Mouse (Mus musculus) spleen, postnatal 4 days (tissue): ENCODE data around the gene Dnajc8.

Source experiments
- DNase-seq, 2 experiments: peaks; one replicate each; pipeline ENCODE4 v3.0.0; 2022; ENCODE audit warnings: low spot score in 2 of 2

The Dnajc8 gene

DNA sequence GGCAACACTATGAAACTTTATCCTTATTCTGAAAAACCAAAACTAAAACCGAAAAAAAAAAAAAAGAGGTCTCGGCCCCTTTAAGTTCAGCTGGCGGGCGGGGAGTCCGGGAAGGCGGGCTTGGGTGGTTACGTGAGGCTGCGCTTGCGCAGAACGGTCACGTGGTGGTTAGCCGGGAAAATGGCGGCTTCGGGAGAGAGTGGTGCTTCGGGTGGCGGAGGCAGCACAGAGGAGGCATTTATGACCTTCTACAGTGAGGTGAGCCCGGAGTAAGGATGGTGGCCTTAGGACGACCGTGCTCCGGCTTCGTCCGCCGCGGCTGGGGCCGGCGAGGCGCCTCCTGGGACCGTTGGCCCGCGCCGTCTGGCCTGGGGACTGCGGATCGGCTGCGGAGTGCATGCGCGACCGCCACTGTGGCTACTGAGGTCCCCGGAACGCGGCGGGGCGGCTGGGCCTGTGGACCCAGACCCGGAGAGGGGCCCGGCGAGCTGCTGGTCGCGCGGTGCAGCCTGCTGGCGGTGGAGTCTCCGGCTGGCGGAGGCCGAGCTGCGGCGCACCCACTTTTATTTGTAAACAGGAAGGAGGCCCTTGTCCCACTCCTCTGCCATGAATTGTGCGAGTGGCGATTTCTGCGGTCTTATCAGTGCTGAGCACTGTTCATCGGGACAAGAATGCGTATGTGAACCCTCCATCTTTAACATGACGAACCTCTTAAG, at the start of gene Dnajc8:
TSS of gene Dnajc8 (plus strand) at position 145 of the 716 bp plus-strand sequence.
- DNase-seq: peak; percentile 97 to 98

DNA sequence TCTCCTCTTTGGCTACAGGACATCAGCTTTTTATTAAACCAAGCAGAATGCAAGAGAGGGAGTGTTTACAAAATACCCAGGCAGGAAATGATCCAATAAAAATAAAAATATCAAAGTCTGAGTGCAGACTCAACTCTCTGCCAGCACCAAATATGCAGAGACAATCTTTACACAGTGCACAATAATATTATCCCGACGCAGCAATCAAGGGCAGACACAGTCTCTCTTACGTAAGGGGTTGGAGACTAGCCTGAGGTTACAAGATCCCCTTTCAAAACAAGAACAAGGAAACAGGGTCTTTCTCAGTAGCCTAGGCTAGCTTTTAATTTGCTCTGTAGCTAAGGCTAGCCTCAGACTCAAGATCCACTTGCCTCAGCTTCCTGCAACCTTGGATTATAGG, 46.8 kb upstream of the Dnajc8 start:
- DNase-seq: no peak

DNA sequence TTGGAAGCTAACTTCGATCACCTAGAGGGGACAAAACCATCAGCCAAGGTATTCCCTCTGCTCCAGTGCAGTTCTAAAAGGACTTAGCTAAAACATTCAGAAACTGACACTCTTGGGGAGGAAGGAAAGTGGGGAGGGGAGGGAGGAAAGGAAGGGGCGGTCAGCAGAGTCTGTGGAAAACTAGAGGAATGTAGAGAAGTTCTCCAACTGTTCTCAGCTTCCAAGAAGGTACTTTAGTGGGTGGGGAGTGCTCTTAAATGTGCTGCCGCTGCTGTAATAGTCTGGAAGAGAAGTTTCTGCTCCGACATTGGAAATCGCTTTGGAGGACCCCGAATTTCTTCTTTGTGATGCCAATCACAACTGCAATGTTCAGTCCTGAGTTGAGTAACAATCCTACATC, 46.4 kb upstream of the Dnajc8 start:
- DNase-seq: no peak

DNA sequence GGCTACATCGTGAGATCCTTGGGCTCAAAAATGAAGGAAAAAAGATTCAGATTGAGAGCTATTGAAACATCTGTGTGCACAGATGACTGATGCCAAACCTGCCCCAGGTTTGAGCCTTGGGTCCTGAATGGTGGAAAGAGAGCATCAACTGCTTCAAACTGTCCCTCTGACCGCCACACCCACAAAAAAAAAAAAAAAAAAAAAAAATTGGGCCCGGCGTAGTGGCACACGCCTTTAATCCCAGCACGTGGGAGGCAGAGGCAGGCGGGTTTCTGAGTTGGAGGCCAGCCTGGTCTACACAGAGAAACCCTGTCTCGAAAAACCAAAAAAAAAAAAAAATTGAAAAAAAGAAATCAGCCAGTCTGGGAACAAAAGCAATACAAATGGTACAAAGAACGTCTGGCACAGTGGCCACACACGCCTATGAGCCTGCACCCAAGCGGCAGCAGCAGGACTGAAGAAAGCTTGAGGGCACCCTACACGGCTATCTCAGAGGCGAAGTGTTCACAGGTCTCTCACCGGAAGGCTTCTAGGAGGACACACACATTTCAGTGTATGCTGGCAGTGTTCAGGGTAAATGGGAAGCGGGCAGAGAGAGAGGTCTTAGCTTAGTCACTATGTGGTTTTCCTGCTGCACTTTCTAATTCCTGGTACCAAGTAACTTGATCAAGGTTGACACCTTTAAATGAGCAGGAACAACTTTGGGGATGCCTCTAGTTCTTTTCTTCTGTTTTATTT, 44.9 kb upstream of the Dnajc8 start:
- DNase-seq: no peak

DNA sequence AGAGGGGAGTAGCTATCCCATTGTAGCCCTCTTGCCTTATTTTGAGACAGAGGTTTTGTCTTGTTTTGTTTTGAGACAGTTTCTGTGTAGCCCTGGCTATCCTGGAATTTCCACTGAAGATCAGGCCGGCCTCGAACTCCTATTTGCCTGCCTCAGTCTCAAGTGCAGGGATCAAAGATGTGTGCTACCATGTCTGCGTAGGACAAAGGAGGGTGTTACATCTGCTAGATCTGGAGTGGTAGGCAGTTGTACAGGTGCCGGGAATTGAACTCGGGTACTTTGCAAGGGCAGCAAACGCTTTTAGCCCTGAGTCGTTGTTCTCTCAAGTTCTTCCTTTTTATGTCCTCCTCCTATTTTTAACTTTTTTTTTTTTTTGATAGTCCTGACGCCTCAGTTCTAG, 44.3 kb upstream of the Dnajc8 start:
- DNase-seq: no peak

DNA sequence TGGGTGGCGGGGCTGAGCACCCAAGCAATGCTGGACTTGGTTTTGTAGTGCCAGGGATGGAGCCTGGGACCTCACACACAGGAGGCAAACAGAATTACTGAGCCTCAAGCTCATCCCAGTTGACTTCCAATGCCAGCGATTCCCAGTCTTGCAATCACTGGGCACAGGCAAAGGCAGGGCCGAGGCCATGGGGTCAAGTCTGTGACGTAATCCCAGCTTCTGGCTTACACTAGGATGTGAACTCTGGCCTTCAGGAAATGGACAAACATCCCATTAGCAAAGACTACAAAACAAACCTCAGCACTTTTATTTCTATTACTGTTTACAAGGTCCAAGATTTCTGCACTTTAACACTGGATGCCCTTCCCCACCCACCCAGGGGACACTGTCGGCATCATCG, 43.6 kb upstream of the Dnajc8 start:
- no peak for DNase-seq

DNA sequence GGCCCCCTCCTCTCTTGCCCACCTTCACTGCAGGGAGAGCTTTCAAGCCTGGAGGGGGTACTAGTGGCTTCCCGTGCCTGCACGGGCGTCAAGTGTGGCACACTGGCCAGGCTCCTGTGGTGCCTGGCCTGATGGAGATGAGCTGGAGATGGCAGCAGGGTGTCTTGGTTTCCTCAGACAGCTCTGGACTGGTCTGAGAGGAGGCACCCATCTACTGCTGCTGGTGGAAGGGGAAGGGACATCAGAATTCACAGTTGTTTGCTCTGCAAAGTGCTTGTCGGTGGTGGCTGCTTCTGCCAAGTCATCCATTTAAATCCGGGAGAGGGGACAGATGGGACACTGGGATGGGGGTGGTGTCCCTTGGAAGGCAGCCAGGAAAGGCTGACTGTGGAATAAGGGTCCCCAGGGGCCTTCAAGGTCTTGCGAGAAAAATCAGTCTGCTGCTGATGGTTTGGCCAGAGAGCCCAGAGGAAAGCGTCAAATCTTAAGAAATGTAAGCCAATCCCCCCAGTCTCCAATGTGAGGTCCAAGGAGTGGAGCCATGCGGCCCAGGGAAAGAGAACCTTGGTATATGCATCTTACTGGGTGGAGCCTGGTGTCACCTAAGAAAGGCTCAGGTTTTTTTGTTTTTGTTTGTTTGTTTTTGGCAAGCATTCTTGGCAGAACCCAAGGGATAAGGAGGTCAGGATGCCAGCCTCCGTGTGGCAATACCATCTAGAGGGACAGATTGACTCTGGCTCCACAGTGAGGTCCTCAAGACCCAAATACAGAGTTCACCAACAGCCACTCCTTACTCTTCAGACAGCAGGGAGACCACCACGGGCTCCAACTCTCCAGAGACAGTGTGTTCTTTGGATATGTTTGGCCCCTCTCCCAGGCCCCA, 42.9 kb upstream of the Dnajc8 start:
- no peak for DNase-seq

DNA sequence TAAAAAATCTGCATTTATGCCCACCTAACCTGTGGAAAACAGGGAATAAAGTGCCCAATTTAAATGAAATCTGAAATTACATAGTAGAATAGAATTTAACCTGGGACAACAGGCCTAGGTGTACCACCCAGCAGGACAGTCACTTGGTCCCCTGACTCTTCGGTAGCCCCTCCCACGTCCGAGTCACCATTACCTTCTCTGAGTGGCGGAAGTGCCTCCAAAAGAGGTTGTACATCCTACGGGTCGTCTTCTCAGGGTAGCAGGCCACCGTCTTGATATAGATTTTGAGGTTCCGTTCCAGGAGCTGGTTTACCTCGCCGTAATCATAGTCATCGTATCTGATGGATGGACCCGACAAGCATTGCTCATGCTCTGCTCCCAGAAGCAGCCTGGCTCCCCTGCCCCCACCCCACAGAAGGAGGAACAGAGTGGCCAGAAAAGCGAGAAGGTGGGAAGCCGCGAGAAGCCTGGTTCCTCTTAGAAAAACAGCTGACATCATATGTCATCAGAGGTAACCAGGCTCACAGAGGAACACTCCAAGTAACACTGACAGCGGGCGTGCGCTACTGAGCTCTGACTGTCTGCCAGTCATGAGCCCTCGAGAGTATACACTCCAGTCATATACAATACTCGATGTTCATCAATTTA, 41.0 kb upstream of the Dnajc8 start:
- DNase-seq: peak in 1 of 2 experiments; percentile 38

DNA sequence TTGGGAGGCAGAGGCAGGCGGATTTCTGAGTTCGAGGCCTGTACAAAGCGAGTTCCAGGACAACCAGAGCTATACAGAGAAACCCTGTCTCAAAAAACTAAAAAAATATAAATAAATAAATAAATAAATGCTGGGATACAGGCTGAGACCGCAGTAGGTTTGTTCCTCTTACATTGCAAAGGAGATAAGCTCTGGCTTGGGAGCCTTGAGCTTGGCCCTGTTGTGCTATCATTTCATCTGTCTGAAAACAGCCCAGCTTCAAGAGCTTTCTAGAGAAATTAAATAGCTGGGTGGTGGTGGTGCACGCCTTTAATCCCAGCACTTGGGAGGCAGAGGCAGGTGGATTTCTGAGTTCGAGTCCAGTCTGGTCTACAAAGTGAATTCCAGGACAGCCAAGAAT, 33.7 kb upstream of the Dnajc8 start:
- no peak for DNase-seq

DNA sequence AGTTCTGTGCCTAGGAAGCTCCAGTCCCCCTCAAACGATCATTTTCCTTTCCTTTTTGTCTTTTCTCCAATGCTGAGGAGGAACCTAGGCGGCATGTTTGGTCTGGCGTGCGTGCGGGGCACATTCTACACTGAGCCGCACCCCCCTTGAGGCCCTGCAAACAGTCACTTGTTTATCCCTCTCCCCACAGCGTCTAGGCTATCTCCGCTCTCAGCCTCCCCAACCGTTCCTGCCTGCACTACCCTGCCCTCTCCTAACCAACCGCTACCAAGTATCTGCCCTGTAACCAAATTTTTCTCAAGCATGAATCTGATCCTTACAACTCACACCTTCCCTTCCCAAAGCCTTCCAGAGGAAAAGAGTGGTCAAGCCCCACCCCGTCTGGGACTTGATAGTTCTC, 32.0 kb upstream of the Dnajc8 start:
- DNase-seq: no peak

DNA sequence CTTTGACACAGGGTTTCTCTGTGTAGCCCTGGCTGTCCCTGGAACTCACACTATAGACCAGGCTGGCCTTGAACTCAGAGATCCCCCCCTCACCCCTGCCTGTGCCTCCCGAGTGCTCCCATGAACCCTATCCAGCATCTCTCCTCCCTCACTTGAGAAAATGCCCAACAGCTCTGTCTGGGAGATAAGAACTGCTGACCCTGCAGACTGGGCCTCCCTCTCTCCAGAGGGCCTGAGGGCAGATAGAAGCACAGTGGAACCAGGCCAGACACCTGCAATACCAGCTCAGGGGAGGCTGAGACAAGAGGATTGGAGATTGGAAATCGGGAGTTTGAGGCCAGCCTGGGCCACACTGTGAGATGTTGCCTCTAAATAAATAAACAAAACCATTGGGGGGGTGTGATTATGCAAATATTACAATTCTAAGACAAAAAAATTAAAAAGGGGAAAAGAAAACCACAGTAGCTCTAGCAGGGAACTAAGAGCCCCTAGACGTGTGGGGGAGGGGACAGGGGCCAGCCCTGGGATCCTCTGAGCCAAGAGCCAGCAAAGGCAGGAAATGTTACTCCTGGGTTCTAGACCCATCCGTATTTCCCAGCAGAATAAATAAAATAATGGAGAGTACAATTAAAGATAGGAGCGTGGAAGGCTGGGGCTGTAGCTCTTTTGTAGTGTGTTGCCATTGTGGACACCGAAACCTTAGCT, 30.2 kb upstream of the Dnajc8 start:
- peak in 1 of 2 experiments; percentile 37 for DNase-seq

DNA sequence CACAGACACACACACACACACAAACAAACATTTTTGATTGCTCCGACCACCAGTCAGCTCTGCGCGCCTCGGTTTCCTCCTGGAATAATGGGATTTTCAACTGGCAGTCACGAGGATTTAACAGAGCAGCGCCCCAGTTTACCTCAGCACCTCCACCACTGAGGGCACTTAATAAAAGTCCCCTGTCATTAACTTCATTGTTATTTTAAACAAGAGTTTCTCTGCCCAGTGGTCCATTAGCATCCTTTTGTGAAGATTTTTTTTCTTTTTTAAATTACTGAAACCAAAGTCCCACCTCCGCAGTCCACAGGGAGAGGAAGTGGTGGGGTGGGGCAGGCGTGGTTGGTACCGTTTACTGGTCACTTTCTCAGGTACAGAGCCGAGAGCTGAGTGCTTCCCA, 29.6 kb upstream of the Dnajc8 start:
- DNase-seq: no peak

DNA sequence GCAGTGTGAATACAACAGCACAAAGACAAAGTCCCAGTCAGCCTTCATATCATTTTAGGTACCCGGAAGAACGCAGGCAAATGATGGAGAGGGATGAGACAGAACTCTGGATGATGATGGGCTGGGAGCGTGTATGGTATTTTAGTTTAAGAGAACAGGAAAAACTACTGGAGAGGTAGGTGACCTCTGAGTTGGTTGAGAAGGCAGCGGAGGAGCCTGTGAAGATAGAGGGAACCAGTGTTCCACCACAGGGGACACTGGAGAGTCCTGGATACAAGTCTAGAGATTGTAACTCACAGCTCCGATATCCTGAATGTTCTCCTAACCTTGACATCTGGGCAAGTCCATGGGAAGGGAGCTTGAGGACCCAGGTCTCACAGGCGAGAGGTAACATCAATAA, 29.1 kb upstream of the Dnajc8 start:
- no peak for DNase-seq

DNA sequence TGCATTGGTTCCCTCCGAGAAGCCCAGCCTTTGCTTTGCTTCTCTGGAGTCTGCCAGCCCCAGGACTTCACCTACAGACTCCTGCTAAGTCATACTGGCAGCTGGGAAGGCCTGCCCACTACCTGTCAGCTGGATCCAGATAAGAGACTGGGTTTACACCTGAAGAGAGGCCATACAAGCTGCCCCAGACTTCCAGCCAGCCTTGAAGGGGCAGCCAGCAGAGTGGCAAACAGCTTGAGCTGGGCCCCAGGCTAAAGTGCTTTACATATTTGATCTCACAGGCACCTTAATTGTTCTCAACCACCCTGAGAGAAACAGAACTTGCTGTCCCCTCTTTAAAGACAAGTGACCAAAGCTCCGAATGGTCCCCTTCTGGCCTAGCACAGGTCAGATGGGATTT, 28.1 kb upstream of the Dnajc8 start:
- DNase-seq: no peak

DNA sequence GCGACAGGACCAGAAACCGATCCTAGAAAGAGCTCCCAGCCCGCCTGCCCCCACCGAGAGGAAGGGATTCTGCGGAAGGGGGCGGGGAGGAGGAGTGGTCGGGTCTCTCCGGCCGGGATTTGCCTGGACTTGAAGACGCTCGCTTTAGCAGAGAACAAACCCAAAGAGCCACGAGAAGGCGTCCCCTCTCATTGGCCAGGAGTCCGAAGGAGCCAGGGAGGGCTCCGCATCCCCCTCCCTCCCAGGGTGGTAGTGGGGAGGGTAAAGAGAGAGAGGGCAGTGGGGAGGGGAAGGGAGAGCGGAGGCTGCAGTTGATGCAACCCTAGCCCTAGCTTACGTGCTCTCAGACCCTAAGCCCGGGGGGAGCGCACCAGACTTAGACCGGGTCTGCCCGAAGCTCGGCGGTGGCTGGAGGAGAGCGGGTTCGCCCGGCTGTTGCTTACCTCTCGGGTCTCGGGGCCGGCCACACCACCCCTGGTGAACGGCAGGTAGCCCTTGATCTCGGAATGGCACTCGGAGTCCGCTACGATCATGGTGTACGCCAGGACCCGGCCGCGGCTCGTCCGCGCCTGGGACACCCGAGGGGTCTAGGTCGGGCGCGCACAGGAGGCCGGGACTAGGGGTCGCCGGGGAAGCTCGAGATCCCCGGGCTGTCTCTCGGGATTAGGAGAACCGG, 25.6 kb upstream of the Dnajc8 start:
- DNase-seq: peak; percentile 57 to 85

DNA sequence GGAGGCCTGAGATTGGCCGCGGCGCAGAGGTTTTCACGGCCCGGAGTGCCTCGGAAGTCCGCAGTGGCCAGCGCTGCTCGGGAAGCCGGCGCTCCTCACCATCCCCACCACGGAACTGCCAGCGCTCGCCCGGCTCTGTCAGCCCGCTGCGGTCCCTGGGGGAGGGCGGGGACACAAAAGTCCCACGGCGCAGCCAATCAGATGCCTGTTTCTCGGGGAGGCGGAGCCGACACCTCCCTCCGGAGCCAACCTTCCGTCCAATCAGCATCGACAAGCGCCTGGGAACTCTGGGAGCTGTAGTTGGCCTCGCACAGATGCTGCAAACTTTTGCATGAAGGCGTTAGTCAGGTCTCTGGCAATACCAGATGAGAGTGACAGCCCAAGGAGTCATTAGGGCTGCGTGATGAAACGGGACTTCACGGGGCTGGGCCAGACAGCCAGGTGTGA, 25.0 kb upstream of the Dnajc8 start, which contains the start of gene Sesn2:
TSS of gene Sesn2 (minus strand) at position 150 of the 447 bp plus-strand sequence.
- peak; percentile 98 for DNase-seq

DNA sequence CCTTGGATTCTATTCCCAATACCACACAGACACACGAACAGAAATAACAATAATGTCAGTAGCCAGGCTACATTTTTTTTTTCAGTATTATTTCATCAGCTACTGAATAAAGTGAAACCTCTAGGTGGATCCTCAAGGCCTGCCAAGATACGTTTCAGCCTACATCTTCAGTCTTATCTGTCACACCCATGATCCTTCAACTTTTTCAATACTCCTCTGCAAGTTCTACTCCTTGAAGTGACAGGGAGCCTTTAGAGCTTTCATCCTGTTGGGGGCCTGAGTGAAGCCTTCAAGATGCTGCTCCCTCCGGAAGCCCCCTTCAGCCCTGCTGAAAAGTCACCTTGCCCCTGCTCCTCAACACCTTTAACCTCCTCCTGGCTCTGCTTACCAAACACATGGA, 23.3 kb upstream of the Dnajc8 start:
- no peak for DNase-seq

DNA sequence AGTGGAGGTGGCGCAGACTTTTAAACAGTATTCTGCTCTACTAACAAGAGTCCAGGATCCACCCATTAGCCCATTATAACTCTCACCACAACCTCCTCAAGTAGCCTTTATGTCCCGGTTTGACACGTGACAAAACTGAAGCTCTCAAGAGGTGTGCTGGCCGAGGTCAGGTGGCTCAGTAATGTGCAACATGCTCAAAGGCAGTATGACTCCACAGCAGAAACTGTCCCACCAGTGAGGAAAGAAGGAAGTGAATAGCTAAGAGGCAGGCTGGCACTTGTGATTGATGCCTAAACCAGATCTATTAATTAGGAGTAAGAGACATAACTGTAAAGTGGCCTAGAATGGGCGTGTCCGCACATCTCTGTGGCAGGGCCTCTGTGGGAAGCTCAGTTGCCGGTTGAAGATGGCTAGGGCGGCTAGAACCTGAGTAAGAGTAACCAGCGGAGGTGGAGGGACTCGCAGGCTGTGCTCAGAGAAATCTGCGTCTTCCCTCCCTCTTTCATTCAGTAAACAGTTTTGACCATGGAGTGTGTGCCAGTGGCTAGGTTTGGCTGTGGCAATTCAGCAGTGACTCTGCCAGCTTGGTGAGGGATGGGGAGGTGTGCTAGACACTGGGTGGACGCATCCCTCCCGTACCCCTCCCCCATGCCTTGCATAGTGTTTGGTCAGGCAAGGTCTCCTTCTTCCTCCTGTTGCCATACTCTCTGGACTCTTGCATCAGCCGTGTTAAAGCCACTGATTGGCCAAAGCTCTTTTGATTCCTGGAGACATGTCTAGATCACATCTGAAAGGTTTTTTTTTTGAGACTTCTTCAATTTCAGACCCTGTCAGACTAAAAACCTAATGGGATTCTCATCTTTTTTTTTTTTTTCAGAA, 21.7 kb upstream of the Dnajc8 start:
- peak in 1 of 2 experiments; percentile 46 for DNase-seq

DNA sequence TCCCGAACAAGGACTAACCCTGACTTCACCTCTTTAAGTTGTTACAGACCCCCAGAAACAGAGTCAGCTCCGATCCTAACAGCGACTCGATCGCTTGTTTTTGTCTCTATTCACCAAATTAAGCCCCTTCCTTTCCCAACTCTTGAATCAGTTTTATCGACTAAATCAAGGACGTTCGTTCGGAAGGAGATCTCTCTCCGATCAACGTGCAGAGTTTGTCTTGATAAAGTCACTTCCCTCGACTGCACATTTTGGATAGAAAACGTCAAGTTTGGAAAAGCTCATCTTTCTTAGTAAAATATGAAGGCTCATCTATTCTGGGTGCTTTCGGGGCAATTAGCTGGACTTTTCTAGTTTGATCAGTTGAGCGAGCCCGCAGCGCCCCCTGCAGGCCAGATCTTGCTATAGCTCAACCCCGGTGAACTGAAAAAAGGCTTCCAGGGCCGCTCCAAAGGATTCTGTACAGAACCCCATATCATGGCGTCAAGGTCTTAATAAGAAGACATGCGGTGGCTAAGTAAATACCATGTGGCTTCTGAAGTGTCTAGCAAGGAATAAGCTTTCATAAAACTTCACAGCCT, 20.7 kb upstream of the Dnajc8 start:
- peak; percentile 87 to 96 for DNase-seq
